Mouse (Mus musculus): ENCODE results near the gene Foxa1.

Gene Foxa1

DNA sequence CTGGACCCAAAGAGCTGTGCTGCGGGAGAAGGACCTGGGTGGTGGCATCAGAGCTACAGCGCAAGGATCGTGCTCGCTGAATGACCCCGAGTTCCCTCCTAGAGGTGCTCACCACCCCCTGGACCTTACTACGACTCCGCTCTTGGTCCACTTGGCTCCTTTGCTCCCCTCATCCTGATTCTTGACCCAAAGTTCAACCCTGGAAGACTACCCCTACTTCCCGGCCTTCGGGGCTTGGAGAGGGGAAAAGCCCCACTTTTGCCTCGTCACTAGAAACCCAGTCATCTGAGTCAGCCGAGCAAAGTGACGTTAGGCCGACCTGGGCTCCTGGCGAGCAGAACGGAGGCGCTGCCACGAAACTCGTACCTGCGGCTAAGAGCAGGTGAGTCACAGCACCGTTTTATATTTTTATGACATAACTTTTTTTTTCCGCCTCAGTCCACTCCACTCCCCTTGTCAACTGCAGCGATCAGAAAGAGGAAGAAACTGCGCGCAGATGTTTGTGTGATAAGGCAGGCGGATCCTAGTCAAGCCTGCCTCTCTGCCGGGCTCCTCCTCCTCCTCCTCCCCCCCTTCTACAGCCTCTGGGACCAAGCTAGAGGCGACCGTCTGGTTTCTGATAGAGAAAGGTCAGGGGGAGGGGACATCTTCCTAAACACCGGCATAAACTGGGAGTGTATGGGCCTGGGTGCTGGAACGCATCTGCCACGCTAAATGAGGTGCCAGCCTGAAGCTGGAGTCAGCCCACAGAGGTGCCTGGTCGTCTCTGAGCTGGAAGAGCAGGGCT is at the start of gene Foxa1:
Gene Foxa1, minus strand, starts transcription at position 502 of the 787 bp plus-strand sequence.
- no peak for DNase-seq (ENCODE audit: low spot score in 2 of 2)

GRCm38 (mm10) chr12:57575931-57576628 is 29.4 kb upstream of the Foxa1 start:
- no peak for DNase-seq (ENCODE audit: low spot score in 2 of 2)

GRCm38 (mm10) chr12:57572415-57572814 is 25.7 kb upstream of the Foxa1 start:
- DNase-seq (ENCODE audit: low spot score in 2 of 2) = no peak

GRCm38 (mm10) chr12:57571773-57572172 is 25.1 kb upstream of the Foxa1 start:
- no peak for DNase-seq (ENCODE audit: low spot score in 2 of 2)

GRCm38 (mm10) chr12:57563909-57564308 is 17.2 kb upstream of the Foxa1 start, which contains the start of gene Ttc6:
Gene Ttc6 (plus strand): TSS chr12:57564113.
- DNase-seq (ENCODE audit: low spot score in 2 of 2) = no peak

- DNase-seq (ENCODE audit: low spot score in 2 of 2) = no peak
These were observed 7.4 kb upstream of the Foxa1 start for GRCm38 (mm10) chr12:57554091-57554490.

DNA sequence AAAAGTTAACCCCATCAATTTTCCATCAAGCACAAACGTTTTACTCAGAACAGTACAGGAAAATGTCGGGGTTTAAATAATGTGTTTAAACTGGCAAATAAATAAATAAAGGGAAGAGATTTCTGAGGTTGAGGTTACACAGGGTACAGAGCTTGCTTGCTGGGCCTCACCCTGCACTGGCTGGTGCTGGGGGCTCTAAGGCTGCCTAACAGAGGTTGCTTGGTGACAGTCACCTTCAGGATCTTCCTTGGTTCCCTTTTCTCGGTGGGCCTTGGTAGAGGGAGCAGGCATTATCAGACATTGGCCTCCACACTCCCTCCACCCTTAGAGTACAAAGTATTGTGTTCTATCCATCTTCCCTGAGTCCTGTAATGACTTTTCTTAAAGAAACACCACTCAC is 5.6 kb upstream of the Foxa1 start:
- no peak for DNase-seq (ENCODE audit: low spot score in 2 of 2)

DNA sequence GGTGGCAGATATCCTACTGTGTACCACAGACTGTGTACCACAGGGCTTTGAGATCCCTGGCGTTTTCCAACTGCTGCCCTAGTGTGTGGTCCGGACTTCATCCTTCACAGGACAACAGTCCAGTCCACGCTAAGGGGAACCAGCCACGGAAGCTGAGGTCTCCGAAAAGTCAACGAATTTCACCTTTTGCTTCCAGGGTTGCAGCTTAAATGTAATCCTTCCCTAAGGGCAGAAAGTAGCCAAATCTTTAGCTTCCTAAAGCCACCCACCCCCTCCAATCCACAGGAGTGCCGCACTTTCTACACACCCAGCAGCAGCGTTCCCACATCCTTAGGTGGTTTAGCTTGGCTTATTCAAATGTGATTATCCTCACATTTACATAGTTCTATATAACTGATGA is 4.2 kb upstream of the Foxa1 start:
- DNase-seq (ENCODE audit: low spot score in 2 of 2) = no peak

DNA sequence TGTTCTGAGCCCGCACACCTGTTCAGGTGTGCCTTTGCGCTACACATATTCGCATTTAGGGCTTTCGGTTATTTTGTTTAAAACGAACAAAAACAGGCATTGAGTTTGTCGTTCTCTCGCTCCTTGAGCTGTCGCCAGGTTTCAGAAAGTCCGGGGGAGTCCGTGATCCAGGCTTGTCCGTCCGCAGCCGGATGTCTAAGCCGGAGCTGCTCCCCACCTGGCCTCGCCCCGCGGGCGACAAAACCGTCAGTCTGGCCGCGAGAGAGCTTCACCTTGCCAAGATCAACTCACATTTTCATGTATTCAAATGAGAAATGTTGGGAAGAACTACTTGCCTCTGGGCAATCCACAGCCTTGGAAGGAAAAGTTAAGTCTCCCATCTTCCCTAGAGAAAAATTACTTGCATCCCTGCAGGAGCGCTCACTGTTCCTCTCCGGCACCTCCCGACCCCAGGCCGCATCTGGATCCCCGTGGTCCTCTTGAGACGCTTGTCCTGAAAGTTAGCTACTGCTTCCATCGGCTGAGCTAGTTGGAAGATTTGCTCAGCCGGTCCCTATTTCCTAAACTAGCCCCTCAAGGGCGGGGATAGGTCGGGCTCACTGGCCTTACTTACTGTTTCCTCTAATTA is 3.6 kb upstream of the Foxa1 start:
- no peak for DNase-seq (ENCODE audit: low spot score in 2 of 2)

DNA sequence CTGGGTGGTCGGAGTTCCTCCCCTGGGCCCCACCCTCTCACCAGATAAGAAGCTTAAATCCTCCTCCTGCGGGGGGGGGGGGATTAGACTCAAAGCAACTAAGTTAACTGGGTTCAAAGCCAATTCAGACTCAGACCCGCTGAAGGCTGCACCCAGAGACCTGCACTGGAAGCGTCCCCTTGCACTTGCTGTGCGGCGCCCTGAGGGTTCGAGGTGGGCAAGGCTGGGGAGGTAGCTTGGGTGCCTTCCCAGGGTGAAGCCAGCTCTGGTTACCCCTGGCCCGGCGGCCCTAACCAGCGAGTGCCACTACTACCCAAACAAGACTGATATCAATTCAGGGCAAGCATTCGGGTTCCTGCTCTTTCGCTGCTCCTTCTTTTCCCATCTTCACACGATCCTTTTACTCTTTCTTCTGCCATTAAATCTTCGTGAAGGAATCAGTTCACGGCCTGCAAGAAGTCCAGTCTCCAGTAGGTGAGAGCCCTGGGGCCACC is 3.0 kb upstream of the Foxa1 start:
- DNase-seq (ENCODE audit: low spot score in 2 of 2) = no peak

DNA sequence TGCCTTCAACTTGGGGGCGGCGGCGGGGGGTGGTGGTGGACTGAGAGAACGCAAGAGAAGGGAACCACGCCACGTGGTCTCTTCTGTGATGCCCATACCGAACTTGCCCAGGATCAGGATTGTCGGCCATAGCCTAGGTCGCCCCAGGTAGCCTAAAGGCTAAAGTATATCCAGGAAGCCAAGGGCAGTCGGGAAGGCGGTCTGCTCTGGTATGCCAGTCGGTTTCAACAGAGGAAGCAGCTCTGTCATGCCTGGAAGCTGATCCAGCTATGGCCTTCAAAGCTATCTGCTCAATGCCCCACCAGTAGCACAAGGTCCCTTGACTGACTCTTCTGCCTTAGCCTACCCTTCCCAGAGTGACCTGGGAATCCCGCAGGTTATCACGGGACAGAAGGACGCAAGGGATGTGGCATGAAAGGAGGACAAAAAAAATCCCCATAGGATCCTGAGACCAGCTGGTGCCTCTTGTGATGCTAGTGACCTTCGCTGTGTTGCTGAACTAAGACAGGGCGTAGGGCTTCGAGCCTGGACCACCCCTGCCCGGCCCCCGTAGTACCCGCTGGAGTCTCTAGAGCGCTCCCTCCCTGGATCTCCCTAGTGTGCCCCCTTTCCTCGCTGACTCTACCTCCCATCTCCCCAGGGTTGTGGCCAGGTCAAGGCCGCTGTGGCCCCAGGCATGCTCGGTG is 2.4 kb upstream of the Foxa1 start:
- no peak for DNase-seq (ENCODE audit: low spot score in 2 of 2)

DNA sequence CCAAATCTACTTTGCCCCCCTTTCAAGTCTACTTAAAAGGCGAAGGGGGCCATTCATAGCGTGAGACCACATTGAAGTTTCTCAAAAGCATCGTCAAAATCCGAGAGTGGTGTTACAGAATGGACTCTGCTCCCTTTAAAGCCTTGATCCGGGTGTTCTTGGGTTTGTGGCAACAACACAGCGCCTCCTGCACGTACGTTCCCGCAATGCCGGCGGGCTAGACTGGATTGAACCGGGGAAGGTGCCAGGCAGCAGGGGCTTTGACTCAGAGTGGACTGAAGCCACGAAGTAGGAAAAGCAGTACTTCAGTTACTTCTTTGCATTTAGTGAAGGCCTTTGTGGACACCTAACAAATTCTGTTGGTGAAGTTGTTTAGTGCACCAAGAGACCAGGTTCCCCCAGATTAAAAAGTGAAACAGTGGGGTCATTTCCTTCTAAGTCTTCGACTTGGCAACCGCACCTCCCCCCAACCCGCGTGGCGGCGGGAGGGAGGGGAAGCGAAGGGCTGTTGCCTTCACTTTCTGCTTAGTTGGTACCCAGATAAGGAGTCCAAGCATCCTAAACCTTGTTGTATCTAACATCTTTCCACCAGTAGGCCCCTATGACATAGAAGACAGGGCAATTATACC is 1.8 kb upstream of the Foxa1 start:
- no peak for DNase-seq (ENCODE audit: low spot score in 2 of 2)

DNA sequence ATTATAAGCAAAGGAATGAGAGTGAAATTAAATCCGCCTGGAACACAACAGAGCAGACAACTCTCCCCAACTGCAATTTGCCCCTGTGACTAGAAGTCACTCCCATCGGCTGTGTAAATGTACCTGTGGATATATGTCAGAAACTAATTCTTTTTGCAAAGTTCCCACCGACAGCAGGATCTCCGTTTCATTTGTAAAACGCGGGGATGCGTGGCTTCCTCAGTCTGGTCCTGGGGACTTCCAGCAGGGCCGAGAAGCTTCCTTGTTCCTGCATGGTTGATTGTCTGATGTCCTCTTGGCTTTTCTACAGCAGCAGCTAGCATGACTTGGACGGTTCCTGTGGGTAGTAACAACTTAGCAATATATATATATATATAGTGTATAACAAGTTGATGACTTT is 1.2 kb upstream of the Foxa1 start:
- no peak for DNase-seq (ENCODE audit: low spot score in 2 of 2)

DNA sequence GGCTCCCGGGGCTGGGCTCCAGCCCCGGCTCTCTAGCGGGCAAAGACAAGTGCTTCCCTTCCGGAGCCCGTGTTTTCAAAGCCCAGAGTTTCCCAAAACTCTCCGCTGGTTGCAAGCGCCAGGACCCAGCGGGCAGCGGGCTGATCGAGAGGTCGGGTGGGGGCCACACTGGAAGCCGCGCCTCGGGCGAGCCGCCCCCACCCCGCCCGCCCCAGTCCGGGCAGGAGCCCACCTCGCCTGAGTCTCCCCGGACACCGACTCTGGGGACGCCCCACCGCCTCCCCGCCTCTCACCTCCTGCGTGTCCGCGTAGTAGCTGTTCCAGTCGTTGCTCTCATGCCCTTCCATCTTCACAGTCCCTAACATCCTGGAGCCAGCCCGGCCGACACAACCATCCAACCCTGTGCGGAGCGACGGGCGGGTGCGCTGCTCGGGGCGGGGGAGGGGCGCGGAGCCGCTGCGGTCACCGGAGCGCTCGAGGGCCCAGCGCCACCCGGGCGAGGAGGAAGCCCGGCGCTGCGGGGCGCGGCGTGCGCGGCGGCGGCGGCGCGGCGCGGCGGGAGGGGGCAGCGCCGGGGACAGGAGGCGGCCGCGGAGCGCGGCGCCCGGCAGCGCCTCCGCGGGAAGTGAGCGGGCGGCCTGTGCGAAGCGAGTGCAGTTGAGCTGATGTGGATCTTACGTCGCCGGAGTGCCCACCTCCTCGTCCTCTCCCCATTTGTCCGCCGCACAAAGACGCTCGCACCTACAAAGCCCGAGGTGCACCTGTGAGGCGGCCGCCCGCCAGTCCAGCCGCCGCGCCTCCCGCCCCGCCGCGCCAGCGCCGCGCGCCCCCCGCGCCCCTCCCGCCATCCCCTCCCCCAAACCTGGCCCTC is 1.1 kb downstream of the Foxa1 start:
- no peak for DNase-seq (ENCODE audit: low spot score in 2 of 2)

- no peak for DNase-seq (ENCODE audit: low spot score in 2 of 2)
These were observed 1.9 kb downstream of the Foxa1 start for GRCm38 (mm10) chr12:57544641-57545370.

- DNase-seq (ENCODE audit: low spot score in 2 of 2) = no peak
These were observed 3.1 kb downstream of the Foxa1 start for GRCm38 (mm10) chr12:57543627-57543991.

DNA sequence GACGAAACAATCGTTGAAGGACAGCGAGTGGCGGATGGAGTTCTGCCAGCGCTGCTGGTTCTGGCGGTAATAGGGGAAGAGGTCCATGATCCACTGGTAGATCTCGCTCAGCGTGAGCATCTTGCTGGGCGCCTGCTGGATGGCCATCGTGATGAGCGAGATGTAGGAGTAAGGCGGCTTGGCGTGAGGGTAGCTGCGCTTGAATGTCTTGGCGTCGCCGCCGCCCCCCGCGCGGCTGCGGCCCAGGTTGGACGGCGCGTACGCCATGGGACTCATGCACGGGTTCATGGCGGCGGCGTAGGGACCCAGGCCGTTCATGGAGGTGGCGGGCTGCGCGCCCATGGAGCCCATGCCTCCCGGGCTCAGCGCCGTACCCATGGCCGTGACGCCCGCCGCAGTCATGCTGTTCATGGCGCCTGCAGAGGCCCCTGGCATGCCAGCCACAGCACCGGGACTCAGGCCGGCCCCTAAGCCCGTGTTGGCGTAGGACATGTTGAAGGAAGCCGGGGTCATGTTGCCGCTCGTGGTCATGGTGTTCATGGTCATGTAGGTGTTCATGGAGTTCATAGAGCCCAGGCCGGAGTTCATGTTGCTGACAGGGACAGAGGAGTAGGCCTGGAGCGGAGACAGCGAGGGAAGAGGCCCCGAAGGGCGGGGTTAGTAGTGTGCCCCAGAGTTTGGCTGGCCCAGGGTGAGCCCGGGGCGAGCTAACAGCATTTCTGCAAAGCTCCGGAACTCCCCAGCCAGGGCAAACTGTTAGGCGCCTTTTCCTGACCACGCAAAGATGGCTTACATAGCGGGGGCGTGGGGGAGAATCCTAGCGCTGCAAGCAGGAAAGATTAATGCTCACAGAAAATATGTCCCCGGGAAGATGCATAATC is 3.7 kb downstream of the Foxa1 start:
- no peak for DNase-seq (ENCODE audit: low spot score in 2 of 2)

- DNase-seq (ENCODE audit: low spot score in 2 of 2) = no peak
These were observed 4.6 kb downstream of the Foxa1 start for GRCm38 (mm10) chr12:57541931-57542745.

Data from heart, adult 9 months (tissue).